Mouse (Mus musculus) brain, embryonic 14.5 days (tissue): Measurements from ENCODE around the gene Ccl7. TPM values are rescaled to one million over a fixed set of nuclear protein-coding genes. Genes with fewer than 3 reads are reported as not detected.

Source experiments
- DNase-seq: peaks from one replicate; pipeline ENCODE4 v3.0.0-alpha.2; 2011; ENCODE audit warnings: low read depth
- CTCF ChIP-seq: fragments of 200-500 bp; IDR thresholded peaks from 2 replicates; pipeline ENCODE4 v1.5.1; 2012; ENCODE audit warnings: inconsistent platforms, mild to moderate bottlenecking, moderate library complexity, borderline replicate concordance; ENCODE audit not compliant: insufficient read depth, insufficient read length; ENCODE audit errors: extremely low read depth
- POLR2A ChIP-seq: fragments of 200-500 bp; IDR thresholded peaks from 2 replicates; pipeline ENCODE4 v1.6.1; 2012; ENCODE audit warnings: mild to moderate bottlenecking, inconsistent platforms, borderline replicate concordance; ENCODE audit not compliant: poor library complexity, insufficient read depth, insufficient read length, severe bottlenecking; ENCODE audit errors: extremely low read depth
- polyA plus RNA-seq: library from polyadenylated mRNA; depleted of rRNA; stranded (reverse); fragments of >200 nt; gene quantifications from 2 replicates; pipeline ENCODE4 v1.2.3, GENCODE M21; 2012; rRNA removed

Gene Ccl7
- 0.18 and 0.40 TPM in 2 replicates for polyA plus RNA-seq

DNA sequence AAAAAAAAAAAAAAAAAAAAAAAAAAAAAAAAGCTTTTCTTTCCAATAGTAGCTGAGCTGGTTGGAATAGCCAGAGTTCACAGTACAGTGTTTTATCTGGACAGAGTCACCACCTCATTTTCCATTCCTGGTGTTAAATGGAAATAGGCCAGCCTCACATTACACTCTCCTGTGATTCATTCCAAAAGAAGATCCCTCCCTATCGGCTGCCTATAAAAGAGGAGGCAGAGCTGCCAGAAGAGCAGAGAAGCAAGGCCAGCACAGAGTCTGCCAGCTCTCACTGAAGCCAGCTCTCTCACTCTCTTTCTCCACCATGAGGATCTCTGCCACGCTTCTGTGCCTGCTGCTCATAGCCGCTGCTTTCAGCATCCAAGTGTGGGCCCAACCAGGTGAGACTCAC lies at the start of gene Ccl7:
Gene Ccl7, plus strand, starts transcription at position 242 of the 400 bp plus-strand sequence.
- TF ChIP-seq CTCF (no peak), POLR2A (no peak)
- peak; percentile 51 for DNase-seq

DNA sequence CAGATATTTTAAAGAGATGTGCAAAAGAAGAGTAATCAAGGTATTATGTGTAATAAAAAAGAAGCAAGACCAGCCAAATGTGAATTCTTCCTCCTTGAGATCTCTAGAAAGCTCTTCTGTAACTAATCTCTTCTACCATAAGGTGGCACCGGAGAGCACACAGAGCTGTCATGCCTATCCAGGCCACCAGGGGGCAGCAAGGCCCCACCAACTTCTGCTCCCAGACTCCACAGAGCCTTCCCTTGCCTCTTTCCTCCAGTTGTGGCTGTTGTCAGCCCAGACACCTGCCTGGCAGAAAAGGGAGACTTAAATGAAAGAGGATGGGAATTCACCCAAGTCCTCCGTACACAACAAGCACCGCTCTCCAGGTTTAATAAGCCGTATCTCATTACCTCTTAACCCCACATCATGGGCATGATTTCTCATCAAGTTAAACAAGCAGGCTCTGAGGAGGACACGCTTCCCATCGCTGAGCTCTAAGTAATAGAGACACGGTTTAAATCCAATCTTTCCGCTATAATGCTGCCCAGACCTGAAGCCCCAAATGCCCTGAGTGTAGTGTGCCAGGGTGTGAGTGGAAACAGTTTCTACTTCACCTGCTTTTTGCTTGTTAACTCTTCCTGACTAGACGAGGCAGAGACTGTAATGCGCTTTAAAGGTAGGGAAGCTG lies 49.2 kb upstream of the Ccl7 start:
- TF ChIP-seq POLR2A, result no peak
- TF ChIP-seq CTCF, result peak; percentile 100
- DNase-seq, result peak; percentile 86

DNA sequence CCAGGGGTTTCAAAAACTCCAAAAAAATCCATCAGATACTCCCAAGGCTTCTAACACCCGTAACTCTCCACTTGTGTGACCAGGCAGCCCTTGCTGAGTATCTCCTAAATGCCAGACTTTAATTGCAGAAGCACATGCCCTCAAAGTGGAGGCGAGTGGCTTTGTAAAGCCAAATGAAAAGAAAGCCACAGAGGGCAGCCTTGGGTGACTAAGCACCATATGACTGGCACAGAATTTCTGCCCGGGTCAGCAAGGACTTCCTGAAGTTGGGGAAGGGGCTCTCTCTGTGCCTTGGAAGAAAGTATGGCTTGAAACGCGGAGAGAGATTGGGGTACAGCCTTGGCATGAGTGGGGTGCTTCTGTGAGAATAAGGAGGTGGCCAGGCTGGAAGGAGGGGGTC lies 48.4 kb upstream of the Ccl7 start:
- TF ChIP-seq POLR2A (no peak), CTCF (no peak)
- DNase-seq, result no peak

DNA sequence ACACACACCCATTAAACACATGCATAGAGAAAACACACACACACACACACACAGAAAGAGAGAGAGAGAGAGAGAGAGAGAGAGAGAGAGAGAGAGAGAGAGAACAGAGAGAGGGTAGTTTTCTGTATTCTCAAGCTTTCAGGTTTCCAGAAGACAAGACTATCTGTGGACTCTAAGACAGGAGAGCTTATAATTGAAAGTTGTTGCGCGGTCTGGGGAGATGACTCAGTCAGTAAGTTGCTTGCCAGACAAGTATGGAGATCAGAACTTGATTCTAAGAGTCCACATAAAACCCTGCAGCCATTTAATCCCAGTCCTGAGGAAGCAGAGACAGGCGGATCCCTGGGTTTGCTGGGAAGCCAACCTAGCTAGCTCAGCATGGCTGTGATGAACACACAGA lies 46.9 kb upstream of the Ccl7 start:
- no peak for DNase-seq
- no peak for TF ChIP-seq CTCF
- TF ChIP-seq POLR2A, result no peak

DNA sequence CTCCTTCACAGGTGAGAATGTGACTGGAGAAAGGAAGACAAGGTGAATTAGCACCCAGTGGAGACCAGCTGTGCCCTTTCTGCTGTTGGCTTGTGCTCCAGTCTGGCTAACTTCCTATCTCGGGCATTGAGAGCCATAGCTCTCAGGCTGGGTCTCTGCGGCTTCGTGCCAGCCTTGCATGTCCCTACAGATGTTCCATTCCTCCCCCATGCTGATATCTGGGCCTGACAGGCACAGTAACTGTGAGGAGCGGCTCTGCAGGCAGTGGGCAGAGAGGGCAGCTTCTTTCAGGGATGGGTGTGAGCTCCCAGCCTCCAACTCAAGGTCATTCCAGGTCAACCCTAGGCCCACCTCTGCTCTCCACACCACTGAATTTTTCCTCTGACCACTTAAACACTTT lies 46.0 kb upstream of the Ccl7 start:
- no peak for TF ChIP-seq POLR2A
- TF ChIP-seq CTCF, result no peak
- no peak for DNase-seq

DNA sequence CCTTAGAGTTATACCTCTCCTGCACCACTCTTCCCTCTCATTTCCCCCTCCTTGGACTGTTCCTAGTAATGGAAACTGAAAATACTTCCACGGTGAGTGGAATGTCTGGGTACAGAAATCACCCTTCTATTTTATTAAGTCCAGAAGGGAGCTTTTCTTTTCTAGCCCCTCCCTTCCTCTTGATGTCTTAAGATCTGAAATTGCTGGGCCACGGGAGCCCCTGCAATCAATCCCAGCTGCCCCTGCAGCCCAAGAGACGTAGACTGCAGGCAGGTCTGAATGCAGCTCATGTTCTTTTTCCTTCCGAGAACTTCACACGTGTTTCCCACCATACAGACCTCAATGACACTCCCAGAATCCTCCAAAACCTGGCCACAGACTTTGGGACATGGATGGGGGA lies 44.9 kb upstream of the Ccl7 start:
- TF ChIP-seq POLR2A (no peak), CTCF (no peak)
- no peak for DNase-seq

DNA sequence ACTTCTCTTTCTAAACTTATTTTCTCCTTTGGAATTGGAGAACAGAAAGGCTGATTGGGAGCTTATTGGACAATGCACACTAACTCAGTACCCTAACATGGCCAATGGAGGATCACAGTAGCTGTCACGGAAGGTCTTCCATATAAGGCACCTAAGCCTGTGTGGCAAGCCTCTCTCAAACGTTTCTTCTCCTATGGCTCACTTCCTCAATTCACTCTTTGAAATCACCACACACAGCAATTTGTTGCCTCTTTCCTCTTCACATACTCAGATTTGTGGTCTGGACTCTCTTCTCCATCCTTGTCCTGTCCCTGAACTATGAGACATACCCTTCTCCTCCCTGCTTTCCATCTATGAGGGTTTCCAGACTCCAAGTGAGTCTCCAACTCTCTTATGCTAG lies 40.7 kb upstream of the Ccl7 start:
- no peak for DNase-seq
- TF ChIP-seq POLR2A, result no peak
- TF ChIP-seq CTCF, result no peak

DNA sequence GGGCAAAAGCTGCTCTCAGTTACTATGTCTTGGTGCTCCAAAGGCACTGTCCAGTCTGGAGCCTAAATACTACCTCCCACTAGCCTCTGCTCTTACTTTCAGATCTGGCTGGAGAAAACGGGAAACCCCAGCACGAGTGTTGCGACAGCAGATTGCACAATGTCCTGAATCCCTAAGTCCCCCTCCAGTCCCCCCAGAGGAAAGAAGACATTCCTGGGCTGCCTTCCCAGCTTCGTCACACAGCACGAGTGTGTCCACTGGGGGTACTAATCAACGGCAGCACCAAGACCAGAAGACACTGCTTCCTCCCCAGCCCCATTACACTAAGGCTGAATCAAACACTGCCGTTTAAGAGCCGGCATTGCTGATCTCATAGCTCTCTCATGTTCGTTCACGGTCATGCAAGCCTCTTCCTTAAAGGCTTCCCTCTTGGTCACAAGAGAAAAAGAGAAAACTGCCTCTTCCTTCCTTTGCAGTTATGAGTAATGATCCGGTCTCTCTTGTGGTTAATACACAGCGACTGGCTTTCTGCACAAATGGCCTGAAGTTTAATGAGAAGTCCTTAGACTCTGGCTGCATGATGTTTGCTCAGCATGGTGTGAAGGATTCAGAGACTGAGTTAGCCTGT lies 38.6 kb upstream of the Ccl7 start:
- TF ChIP-seq CTCF (no peak), POLR2A (no peak)
- DNase-seq, result peak; percentile 38

- TF ChIP-seq CTCF, result no peak
- no peak for TF ChIP-seq POLR2A
- no peak for DNase-seq
Measured at GRCm38 (mm10) chr11:82010115-82010514, 35.4 kb upstream of the Ccl7 start.

DNA sequence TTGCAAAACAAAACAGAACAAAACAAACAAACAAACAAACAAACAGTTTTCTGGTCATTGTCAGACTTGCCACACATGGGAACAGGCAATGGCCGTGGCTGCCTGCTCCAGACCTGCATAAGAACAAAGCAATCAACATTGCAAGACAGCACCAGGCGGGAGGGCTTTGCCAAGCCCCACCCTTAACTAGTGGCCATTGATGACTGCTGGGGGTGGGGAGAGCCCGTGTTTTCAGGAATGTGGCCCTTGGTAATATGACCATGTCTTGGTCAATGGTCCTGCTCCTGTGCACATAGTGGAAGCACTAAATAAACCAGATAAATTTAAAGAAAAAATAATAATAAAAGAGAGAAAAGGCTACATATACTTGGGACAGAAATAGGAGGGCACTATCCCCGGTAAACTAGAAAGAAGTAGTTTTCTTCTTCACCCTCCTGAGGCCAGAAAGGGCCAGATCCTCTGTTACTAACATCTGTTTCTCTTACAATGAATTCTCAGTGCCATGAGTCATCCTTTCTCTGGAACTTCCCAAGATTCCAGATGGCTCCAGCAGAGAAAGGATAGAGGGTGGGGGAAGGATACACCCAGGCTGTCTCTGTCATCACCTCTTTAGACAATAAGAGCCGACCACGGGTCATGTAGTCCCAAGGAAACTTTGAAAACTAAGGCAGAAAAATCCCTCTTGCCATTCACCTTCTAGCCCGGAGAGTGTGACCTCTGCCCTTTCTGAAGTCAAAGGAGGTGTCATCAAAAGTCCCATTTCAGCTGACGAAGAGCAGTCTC lies 33.9 kb upstream of the Ccl7 start:
- TF ChIP-seq CTCF (no peak), POLR2A (no peak)
- no peak for DNase-seq

DNA sequence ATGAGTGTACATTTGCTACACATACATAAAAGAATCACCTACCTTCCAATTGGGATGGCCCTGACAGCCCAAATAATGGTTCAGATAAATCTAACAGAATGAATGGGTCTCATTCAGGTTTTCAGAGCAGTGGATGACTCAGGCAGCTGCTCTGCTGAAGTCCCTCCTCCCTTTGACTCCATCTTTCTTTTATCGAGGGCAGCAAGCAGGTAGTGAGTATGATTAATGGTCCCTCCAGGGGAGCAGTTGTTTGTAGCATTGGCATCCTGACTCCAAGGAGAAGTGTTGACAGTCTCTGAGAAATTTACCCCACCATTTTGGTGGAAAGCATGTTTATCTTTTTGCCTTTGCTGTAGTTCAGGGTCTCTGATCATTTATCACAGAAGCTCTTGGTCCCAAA lies 31.8 kb upstream of the Ccl7 start:
- no peak for TF ChIP-seq CTCF
- no peak for TF ChIP-seq POLR2A
- no peak for DNase-seq
